Mouse (Mus musculus) midbrain, embryonic 12.5 days (tissue): Measurements from ENCODE around the gene St7. TPM values are rescaled to one million over a fixed set of nuclear protein-coding genes. Genes with fewer than 3 reads are reported as not detected.

ENCODE experiments used
- ATAC-seq: fragments of 200-750 bp; cut with Nextera tagmentation; 2 replicates; pipeline ENCODE4 v1.8.0; 2017; ENCODE audit warnings: low read depth, moderate TSS enrichment, moderate library complexity; ENCODE audit not compliant: low FRiP score
- H3K27ac ChIP-seq: fragments of 300-500 bp; sonication (generic); replicated peaks from 2 replicates; pipeline ENCODE4 v1.5.1; 2016; ENCODE audit warnings: mild to moderate bottlenecking
- H3K27me3 ChIP-seq: fragments of 300-500 bp; sonication (generic); 2 replicates; pipeline ENCODE4 v1.6.1; 2016; ENCODE audit warnings: mild to moderate bottlenecking
- H3K36me3 ChIP-seq: fragments of 300-500 bp; sonication (generic); 2 replicates; pipeline ENCODE4 v1.6.1; 2016
- H3K4me1 ChIP-seq: fragments of 300-500 bp; sonication (generic); 2 replicates; pipeline ENCODE4 v1.6.1; 2016
- H3K4me2 ChIP-seq: fragments of 300-500 bp; sonication (generic); replicated peaks from 2 replicates; pipeline ENCODE4 v1.6.1; 2016; ENCODE audit warnings: mild to moderate bottlenecking, moderate library complexity
- H3K4me3 ChIP-seq: fragments of 300-500 bp; sonication (generic); 2 replicates; pipeline ENCODE4 v1.5.1; 2016; ENCODE audit warnings: mild to moderate bottlenecking
- H3K9ac ChIP-seq: fragments of 300-500 bp; sonication (generic); replicated peaks from 2 replicates; pipeline ENCODE4 v1.6.1; 2016; ENCODE audit warnings: mild to moderate bottlenecking, moderate library complexity
- H3K9me3 ChIP-seq: fragments of 300-500 bp; sonication (generic); 2 replicates; pipeline ENCODE4 v1.6.1; 2016; ENCODE audit warnings: mild to moderate bottlenecking
- WGBS: fragments of 180-500 bp; shearing (Covaris S2); methylation state at CpG from one replicate; pipeline ENCODE4 v1.1.7; 2016; 5-methylcytosine and 5-hydroxymethylcytosine counted together
- polyA plus RNA-seq: library from polyadenylated mRNA; unstranded; fragments of >200 nt; fragmentation: Nextera tagmentation; extraction: Ambion mirVana; gene quantifications from 2 replicates; pipeline ENCODE4 v1.2.1, GENCODE M21; 2016

The St7 gene
- polyA plus RNA-seq, 1 experiment from 2014 or later: 51.6 TPM

DNA sequence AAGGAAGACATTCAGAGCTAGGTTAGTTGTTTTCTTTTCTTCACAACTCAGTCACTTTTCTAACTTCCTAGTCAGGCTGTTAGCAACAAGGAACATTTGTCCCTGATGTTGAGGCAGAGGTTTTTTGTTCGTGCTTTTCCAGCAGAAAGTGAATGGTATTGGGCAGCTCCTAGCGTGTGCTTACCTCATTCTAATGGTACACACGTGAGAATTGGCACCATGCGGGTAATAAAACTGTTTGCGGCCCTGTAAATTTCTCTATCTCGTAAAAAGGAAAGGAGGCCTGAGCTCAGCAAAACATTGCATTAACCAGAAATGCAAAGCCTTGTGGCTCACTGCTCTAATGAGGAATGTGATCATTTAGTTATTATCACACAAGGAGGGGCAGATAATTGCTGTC lies 143.0 kb downstream of the St7 start:
- H3K27ac ChIP-seq: no peak overlapping the region
- H3K9me3 ChIP-seq: no peaks in the 10 kb centered on the region
- H3K36me3 ChIP-seq: peaks cover 12% of the 10 kb centered on the region
- 93% methylated on average over 6 of the region's 6 CpGs for WGBS
- no peak overlapping the region for H3K9ac ChIP-seq
- ATAC-seq: no peak
- no peak overlapping the region for H3K4me3 ChIP-seq
- H3K27me3 ChIP-seq: no peaks in the 10 kb centered on the region
- H3K4me2 ChIP-seq: no peak overlapping the region
- H3K4me1 ChIP-seq: no peaks in the 10 kb centered on the region

DNA sequence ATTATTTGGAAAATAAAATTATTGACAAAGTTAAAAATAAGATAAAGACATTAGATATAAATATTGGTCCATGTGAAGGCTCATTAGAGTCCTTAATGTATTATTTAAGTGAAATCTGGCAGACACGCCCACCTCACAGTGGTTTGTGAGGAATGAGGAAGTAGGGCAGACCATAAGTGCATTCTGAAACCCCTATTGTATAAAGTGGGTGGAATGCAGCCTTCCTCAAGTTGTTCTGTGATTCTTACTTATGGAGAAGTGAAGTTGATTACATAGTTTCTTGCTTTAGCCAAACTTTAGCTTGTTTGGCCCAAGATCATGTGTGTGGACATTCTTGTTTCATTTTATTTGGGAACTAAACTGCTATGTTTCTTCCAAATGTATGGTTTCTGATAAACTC lies 144.9 kb downstream of the St7 start:
- peaks cover 14% of the 10 kb centered on the region for H3K36me3 ChIP-seq
- no peak overlapping the region for H3K9ac ChIP-seq
- no peaks in the 10 kb centered on the region for H3K4me1 ChIP-seq
- H3K27me3 ChIP-seq: no peaks in the 10 kb centered on the region
- no peaks in the 10 kb centered on the region for H3K9me3 ChIP-seq
- no peak for ATAC-seq
- no peak overlapping the region for H3K27ac ChIP-seq
- H3K4me3 ChIP-seq: no peak overlapping the region
- no peak overlapping the region for H3K4me2 ChIP-seq
- WGBS: 87% methylated on average over 1 of the region's 1 CpGs

DNA sequence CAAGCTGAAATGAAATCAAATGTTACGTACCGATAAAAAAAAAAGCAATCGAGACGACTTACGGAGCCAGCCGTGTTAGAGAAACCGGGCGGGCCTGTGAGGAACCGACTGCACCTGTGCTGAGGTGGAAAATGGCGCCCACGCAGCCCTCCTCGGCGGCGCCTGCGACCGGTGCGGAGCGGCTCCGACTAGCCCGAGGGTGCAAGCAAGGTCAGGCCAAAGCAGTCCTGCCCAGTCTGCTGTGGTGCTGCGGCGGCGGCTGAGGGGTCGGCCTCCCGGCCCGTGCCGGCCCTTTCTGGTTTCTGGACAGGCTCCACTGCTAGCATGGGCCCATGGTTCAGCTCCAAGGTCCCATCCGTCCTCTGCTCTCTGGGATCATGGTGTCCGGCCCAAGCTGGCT lies 147.7 kb downstream of the St7 start:
- ATAC-seq: no peak; the same call in 1 of the 2 replicates
- 83% methylated on average over 29 of the region's 29 CpGs for WGBS
- H3K9me3 ChIP-seq: no peaks in the 10 kb centered on the region

DNA sequence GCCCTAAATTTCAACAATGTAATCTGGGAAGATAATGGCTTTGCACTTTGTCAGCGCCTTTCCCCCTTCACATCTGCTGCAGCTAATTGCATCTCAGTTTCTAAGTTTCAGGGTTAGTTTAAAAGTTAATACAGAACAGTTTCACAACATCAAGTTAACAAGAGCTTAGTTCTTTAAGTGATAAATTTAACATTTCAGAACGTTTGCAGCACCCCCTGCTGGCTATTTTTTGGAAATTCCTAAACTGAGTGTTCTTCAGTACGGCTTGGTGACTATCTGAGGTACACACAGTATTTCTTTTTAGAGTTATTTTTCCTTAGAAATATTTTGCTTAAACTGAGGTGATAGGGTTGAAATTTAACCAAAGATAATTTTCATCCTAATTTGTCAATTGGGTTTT lies 150.0 kb downstream of the St7 start:
- Histone ChIP-seq H3K36me3 (peaks cover 19% of the 10 kb centered on the region), H3K27ac (no peak overlapping the region), H3K27me3 (no peaks in the 10 kb centered on the region), H3K4me1 (no peaks in the 10 kb centered on the region), H3K4me2 (no peak overlapping the region), H3K9me3 (no peaks in the 10 kb centered on the region), H3K9ac (no peak overlapping the region), H3K4me3 (no peak overlapping the region)
- ATAC-seq: no peak
- WGBS: 35% methylated on average over 3 of the region's 3 CpGs

More for the DNA sequence above, 147.7 kb downstream of the St7 start:
- no peaks in the 10 kb centered on the region for H3K27me3 ChIP-seq
- no peak overlapping the region for H3K27ac ChIP-seq
- H3K4me2 ChIP-seq: no peak overlapping the region
- no peak overlapping the region for H3K4me3 ChIP-seq
- no peak overlapping the region for H3K9ac ChIP-seq
- H3K4me1 ChIP-seq: no peaks in the 10 kb centered on the region
- peaks cover 9% of the 10 kb centered on the region for H3K36me3 ChIP-seq

DNA sequence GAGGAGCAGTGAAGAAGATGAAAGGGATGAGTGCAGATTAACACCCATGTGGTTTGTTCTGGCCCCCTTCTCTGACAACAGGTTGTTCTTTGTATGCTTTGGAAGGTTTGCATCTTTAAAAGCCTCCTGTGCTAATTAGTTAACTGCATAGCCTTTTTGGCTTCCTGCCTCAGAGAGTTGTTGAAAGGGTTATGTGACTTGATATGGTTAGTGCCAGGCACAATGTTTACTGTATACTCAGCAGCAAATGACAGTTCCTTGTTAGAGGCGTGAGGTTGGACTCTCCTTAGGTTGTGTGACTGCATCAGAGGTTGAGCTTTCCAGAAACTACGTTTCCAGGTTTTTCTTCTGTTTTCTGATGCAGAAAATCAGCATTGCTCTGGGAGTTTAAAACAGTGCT lies 158.6 kb downstream of the St7 start:
- H3K4me2 ChIP-seq: no peak overlapping the region
- no peaks in the 10 kb centered on the region for H3K9me3 ChIP-seq
- 78% methylated on average over 2 of the region's 2 CpGs for WGBS
- H3K27ac ChIP-seq: no peak overlapping the region
- ATAC-seq: no peak
- no peaks in the 10 kb centered on the region for H3K4me1 ChIP-seq
- peaks cover 34% of the 10 kb centered on the region for H3K36me3 ChIP-seq
- H3K9ac ChIP-seq: no peak overlapping the region
- H3K27me3 ChIP-seq: no peaks in the 10 kb centered on the region
- no peak overlapping the region for H3K4me3 ChIP-seq

DNA sequence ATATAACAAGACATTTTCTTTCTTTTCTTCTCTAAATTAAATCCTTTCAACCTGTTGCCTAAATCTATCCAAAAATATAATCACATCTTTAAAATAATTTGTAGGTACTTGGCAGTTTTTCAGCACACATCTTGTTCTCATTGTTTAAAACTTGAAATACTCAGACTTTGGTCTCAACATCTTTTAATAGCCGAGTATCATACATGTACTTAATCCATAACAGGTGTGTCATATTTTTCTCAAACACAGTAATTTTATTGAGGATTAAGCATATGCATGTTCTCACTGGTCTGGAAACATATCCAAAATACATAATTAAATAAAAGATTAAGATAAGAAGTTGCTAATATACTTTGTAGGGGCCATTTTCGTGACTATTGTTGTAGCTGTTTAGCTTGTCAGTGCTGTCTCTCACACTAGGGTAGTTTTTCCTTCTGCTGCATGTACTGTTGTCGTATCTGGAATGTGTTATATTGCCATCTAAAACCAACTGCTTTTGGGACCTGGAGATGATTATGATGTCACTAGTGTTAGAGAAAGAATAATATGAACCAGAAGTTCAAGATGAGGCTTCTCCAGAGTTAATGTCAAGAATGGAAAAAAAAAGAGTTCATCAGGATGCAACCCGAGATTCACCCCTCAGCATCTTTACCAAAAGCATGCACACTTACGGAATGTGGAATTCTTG lies 161.0 kb downstream of the St7 start:
- WGBS: 82% methylated on average over 5 of the region's 5 CpGs
- Histone ChIP-seq H3K9me3 (no peaks in the 10 kb centered on the region), H3K4me3 (no peak overlapping the region), H3K9ac (no peak overlapping the region), H3K4me2 (no peak overlapping the region), H3K4me1 (no peaks in the 10 kb centered on the region), H3K36me3 (peaks cover 23% of the 10 kb centered on the region), H3K27me3 (no peaks in the 10 kb centered on the region), H3K27ac (no peak overlapping the region)
- no peak for ATAC-seq

DNA sequence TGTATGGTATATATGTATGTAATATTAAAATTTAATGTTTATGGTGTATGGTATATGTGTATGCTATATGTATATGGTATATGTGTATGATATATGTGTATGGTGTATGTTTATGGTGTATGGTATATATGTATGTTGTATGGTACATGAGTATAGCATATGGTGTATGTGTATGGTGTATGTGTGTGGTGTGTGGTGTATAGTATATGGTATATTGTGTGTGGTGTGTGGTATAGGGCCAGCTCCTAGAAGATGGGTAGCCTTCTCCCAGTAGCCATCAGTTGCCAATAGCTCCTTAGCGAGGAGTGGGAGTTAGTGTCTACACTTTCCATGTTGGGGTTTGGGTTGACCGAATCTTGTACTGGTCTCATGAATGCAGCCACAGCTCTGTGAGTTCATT lies 162.9 kb downstream of the St7 start:
- H3K4me2 ChIP-seq: no peak overlapping the region
- no peaks in the 10 kb centered on the region for H3K9me3 ChIP-seq
- WGBS: 97% methylated on average over 2 of the region's 2 CpGs
- ATAC-seq: no peak
- no peaks in the 10 kb centered on the region for H3K4me1 ChIP-seq
- peaks cover 24% of the 10 kb centered on the region for H3K36me3 ChIP-seq
- H3K27me3 ChIP-seq: no peaks in the 10 kb centered on the region
- no peak overlapping the region for H3K27ac ChIP-seq
- H3K4me3 ChIP-seq: no peak overlapping the region
- no peak overlapping the region for H3K9ac ChIP-seq

DNA sequence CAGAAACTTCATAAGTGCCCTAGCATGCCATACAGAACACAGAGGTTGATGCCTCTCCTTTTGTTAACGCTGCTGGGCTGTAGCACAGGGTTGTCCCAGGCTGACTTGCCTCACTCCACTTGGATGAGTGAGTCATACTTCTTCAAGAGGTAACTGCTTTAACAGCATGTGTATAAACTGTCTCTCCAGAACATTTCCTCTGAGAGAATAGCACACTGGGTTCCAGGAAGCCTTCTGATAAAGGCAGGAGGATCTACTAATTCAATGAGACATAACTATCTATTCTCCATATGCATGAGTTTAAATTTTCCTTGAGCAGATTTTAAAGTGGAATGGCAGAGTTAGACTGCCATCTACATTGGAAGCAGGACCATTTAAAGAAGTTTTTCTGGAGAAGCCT lies 166.8 kb downstream of the St7 start:
- Histone ChIP-seq H3K9me3 (no peaks in the 10 kb centered on the region), H3K4me2 (no peak overlapping the region), H3K9ac (no peak overlapping the region), H3K4me3 (no peak overlapping the region), H3K36me3 (peaks cover 24% of the 10 kb centered on the region), H3K27me3 (no peaks in the 10 kb centered on the region), H3K27ac (no peak overlapping the region), H3K4me1 (no peaks in the 10 kb centered on the region)
- no peak for ATAC-seq
- 90% methylated on average over 1 of the region's 1 CpGs for WGBS

DNA sequence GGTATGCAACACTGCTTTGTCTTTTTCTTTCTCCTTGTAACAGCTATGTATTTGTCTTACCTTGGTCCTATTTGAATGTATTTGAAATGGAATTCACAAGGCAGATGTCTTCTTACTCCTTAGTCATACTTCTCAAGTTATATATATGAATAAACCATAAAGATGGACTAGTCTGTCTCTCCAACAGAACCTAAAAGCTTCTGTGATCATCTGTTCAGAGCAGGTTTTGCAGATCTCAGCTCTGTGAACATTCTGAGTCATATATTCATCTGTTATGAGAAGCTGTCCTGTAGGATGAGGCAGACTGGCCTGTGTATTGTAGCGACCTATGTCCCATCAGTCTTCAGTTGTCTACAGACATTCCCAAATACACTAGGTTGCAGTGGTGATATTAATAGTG lies 167.7 kb downstream of the St7 start:
- no peak overlapping the region for H3K4me2 ChIP-seq
- H3K9ac ChIP-seq: no peak overlapping the region
- no peaks in the 10 kb centered on the region for H3K27me3 ChIP-seq
- H3K9me3 ChIP-seq: no peaks in the 10 kb centered on the region
- ATAC-seq: no peak
- no peak overlapping the region for H3K27ac ChIP-seq
- peaks cover 21% of the 10 kb centered on the region for H3K36me3 ChIP-seq
- 86% methylated on average over 1 of the region's 1 CpGs for WGBS
- no peaks in the 10 kb centered on the region for H3K4me1 ChIP-seq
- H3K4me3 ChIP-seq: no peak overlapping the region

DNA sequence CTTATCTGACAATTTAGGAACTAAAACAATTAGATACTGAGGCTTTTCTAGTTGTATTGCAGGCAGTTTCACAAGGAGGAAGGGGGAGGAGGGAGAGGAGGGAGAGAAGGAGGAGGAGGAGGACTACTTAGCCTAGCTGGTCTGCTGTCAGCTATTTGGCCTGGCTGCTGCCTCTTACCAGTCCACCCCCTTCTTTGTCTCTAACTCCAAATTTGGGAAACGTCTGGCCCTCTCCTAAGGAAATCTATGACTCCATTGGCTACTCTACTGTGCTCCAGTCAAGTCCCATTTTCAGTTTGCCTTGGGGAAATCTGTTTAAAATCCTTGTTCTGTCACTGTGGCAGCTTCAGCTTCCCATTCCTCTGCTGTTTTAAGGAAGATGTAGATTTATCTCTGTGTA lies 175.1 kb downstream of the St7 start:
- Histone ChIP-seq H3K4me3 (no peak overlapping the region), H3K9ac (no peak overlapping the region), H3K4me2 (no peak overlapping the region), H3K36me3 (peaks cover 31% of the 10 kb centered on the region), H3K9me3 (no peaks in the 10 kb centered on the region), H3K27me3 (no peaks in the 10 kb centered on the region), H3K4me1 (no peaks in the 10 kb centered on the region), H3K27ac (no peak overlapping the region)
- WGBS: 57% methylated on average over 1 of the region's 1 CpGs
- no peak for ATAC-seq

DNA sequence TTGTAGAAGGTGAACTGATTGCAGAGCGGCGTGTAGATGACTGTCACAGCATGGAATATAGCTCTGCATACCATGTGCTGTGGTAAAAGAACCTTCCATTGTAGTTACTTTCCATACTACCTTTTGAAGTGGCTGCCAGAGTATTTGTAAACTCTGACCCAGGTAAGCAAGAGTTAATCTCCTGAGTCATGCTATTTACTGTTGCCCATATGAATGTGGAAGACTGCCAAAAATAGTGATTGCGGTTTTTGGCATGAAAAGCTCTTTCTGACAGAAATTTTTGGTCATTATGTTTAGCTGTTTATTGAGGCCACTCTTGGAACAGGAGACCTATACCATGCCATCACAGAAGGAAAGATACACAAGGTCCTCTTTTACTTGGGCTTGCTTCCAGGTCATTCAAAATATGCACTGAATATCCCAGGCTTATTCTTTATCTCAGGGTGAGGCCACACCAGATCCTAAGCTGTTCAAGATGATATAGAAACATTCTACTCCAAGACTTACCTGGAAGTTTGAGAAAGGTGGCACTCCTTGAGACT lies 179.2 kb downstream of the St7 start:
- no peak overlapping the region for H3K9ac ChIP-seq
- no peaks in the 10 kb centered on the region for H3K9me3 ChIP-seq
- no peak overlapping the region for H3K4me2 ChIP-seq
- no peak overlapping the region for H3K27ac ChIP-seq
- no peak for ATAC-seq
- no peaks in the 10 kb centered on the region for H3K27me3 ChIP-seq
- H3K4me3 ChIP-seq: no peak overlapping the region
- H3K36me3 ChIP-seq: peaks cover 23% of the 10 kb centered on the region
- WGBS: 97% methylated on average over 3 of the region's 3 CpGs
- H3K4me1 ChIP-seq: peaks cover 6% of the 10 kb centered on the region

DNA sequence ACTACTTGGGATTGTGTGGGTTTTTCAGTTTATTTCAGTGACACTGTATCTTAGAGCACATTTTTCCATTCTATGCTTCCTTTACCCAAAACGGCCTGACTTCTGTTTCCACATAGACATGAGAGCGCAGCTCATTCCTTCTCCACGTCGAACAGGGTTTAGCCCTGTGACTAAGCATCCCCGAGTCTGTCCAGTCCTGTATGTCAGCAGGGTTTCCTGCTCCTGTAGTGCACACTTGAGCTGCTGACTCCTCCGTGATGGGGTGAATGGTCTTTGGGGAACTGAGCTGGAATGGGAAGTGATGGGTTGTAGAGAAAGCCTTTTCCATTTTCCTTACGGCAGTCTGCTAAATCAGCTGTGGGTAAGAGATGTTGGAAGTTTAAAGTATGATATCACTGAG lies 182.9 kb downstream of the St7 start:
- Histone ChIP-seq H3K9me3 (no peaks in the 10 kb centered on the region), H3K4me2 (no peak overlapping the region), H3K27ac (0 out of 2 replicates have a peak overlapping the region, but pooled peaks have one; percentile 20), H3K4me3 (no peak overlapping the region), H3K4me1 (peaks cover 6% of the 10 kb centered on the region), H3K27me3 (no peaks in the 10 kb centered on the region), H3K36me3 (peaks cover 15% of the 10 kb centered on the region; the same call in 1 of the 2 replicates), H3K9ac (no peak overlapping the region)
- 69% methylated on average over 7 of the region's 7 CpGs for WGBS
- ATAC-seq: 0 out of 2 replicates have a peak, but pooled peaks have one; percentile 27
